ENCODE assay signal across 29 mouse cellular contexts in the genomic region with DNA sequence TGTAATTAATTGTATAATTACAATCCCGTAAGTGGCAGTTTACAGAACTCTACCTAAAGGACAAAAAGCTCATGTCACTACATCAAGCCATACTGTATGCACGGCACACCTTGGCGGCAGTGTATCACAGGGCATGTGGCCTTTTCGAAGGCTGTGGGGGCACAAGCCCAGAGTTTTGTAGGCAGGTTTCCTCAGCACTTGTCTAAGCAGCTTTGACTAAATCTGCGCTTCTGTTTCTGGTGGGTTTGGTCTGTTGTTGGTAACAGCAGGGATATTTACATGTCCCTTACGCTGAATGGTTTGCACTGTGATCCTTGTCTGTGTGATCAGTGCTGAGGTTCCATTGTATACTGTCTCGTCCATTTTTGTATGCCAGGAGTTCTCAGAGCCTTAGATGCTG.
"Had no signal": no experiment of that assay in that cellular context is flagged by ENCODE, and none has a peak within 500 bp of the region (broad histone marks: within the 10 kb centered on the region; RNA-seq: fewer than 3 reads in every experiment).

No protein-coding gene starts in this region.

- H3K27ac ChIP-seq: limb, embryonic 12.5 days; limb, embryonic 13.5 days; limb, embryonic 15.5 days; liver, embryonic 12.5 days; liver, embryonic 13.5 days; liver, embryonic 14.5 days; liver, embryonic 15.5 days; lung, embryonic 15.5 days; macrophage; midbrain, embryonic 10.5 days; midbrain, embryonic 12.5 days; midbrain, embryonic 13.5 days; midbrain, embryonic 15.5 days; neural tube, embryonic 12.5 days had no signal

- H3K9me3 ChIP-seq: limb, embryonic 12.5 days; limb, embryonic 13.5 days; limb, embryonic 15.5 days; liver, embryonic 12.5 days; liver, embryonic 13.5 days; liver, embryonic 15.5 days; lung, embryonic 15.5 days; megakaryocyte, embryonic 14.5 days; midbrain, embryonic 10.5 days; midbrain, embryonic 12.5 days; midbrain, embryonic 13.5 days; midbrain, embryonic 15.5 days; neural tube, embryonic 12.5 days had no signal

- H3K4me1 ChIP-seq: liver, embryonic 12.5 days had no signal

- DNase-seq: left cerebral cortex, postnatal 4 days; liver; liver, embryonic 13.5 days; liver, postnatal 0 days; lung, adult 18-20 months; lung, adult 2 months; lung, embryonic 14.5 days; lung, postnatal 10 days; lung, postnatal 14 days; lung, postnatal 36 days; lung, postnatal 4 days; midbrain, embryonic 14.5 days had no signal

- ATAC-seq: liver, embryonic 12.5 days; liver, postnatal 0 days; lung, postnatal 0 days; midbrain, embryonic 13.5 days; midbrain, embryonic 15.5 days; midbrain, embryonic 16.5 days had no signal

- H3K4me3 ChIP-seq: limb, embryonic 12.5 days; limb, embryonic 13.5 days; limb, embryonic 15.5 days; liver, embryonic 12.5 days; liver, embryonic 13.5 days; liver, embryonic 15.5 days; lung, embryonic 15.5 days; megakaryocyte, embryonic 14.5 days; midbrain, embryonic 10.5 days; midbrain, embryonic 12.5 days; midbrain, embryonic 13.5 days; midbrain, embryonic 15.5 days; myocyte; neural tube, embryonic 12.5 days had no signal

- H3K27me3 ChIP-seq: limb, embryonic 12.5 days; limb, embryonic 13.5 days; limb, embryonic 15.5 days; liver, embryonic 12.5 days; liver, embryonic 13.5 days; liver, embryonic 15.5 days; lung, embryonic 15.5 days; midbrain, embryonic 13.5 days; midbrain, embryonic 15.5 days; neural tube, embryonic 12.5 days had no signal

- H3K36me3 ChIP-seq: limb, embryonic 12.5 days; limb, embryonic 13.5 days; limb, embryonic 15.5 days; liver, embryonic 12.5 days; liver, embryonic 13.5 days; liver, embryonic 15.5 days; lung, embryonic 15.5 days; midbrain, embryonic 10.5 days had no signal
